Mouse (Mus musculus) hindbrain, embryonic 16.5 days (tissue): ENCODE data around the gene Olfr1445. TPM values are rescaled to one million over a fixed set of nuclear protein-coding genes. Genes with fewer than 3 reads are reported as not detected.

Experiments used
- polyA plus RNA-seq: library from polyadenylated mRNA; unstranded; fragments of >200 nt; fragmentation: Nextera tagmentation; extraction: Ambion mirVana; gene quantifications from 2 replicates; pipeline ENCODE4 v1.2.1, GENCODE M21; 2015

Gene Olfr1445
- polyA plus RNA-seq, 1 experiment from 2014 or later: not detected

Other genes with a start within 250 kb of the Olfr1445 start
- not detected in 2 replicates for gene Olfr1442, start 213.4 kb upstream of the Olfr1445 start, polyA plus RNA-seq
- gene Olfr1443, start 205.7 kb upstream of the Olfr1445 start, polyA plus RNA-seq: not detected in 2 replicates
- gene Keg1, start 188.1 kb upstream of the Olfr1445 start, polyA plus RNA-seq: not detected in 2 replicates
- 0.97 and 1.3 TPM in 2 replicates for gene Cntf, start 118.2 kb upstream of the Olfr1445 start, polyA plus RNA-seq
- gene Zfp91, start 87.7 kb upstream of the Olfr1445 start, polyA plus RNA-seq: 10.5 TPM in 2 replicates
- gene Lpxn, start 87.7 kb upstream of the Olfr1445 start, polyA plus RNA-seq: 0.84 and 1.2 TPM in 2 replicates
- gene Gm5244, start 37.2 kb upstream of the Olfr1445 start, polyA plus RNA-seq: not detected in 2 replicates
- gene Olfr1444, start 26.6 kb upstream of the Olfr1445 start, polyA plus RNA-seq: not detected in 2 replicates
- gene Olfr1446, start 9.7 kb downstream of the Olfr1445 start, polyA plus RNA-seq: not detected in 2 replicates
- not detected in 2 replicates for gene Olfr1447, start 19.9 kb downstream of the Olfr1445 start, polyA plus RNA-seq
- not detected in 2 replicates for gene Olfr1448, start 40.6 kb downstream of the Olfr1445 start, polyA plus RNA-seq
- gene Olfr1449, start 47.0 kb downstream of the Olfr1445 start, polyA plus RNA-seq: not detected in 2 replicates
- gene Olfr1450, start 66.4 kb downstream of the Olfr1445 start, polyA plus RNA-seq: not detected in 2 replicates
- not detected in 2 replicates for gene Olfr1451, start 111.2 kb downstream of the Olfr1445 start, polyA plus RNA-seq
- gene Olfr1453, start 144.5 kb downstream of the Olfr1445 start, polyA plus RNA-seq: not detected in 2 replicates
- not detected in 2 replicates for gene Olfr1454, start 176.8 kb downstream of the Olfr1445 start, polyA plus RNA-seq
- gene Olfr1457, start 214.0 kb downstream of the Olfr1445 start, polyA plus RNA-seq: not detected in 2 replicates
- gene Olfr1458, start 222.9 kb downstream of the Olfr1445 start, polyA plus RNA-seq: not detected in 2 replicates